Mouse (Mus musculus): ENCODE measurements around the gene Ccdc9.

GRCm38 (mm10) chr7:16282334-16282733 is 4.3 kb downstream of the Ccdc9 start:
- no peak for TF ChIP-seq CTCF (IDR thresholded peaks at IDR 0.05; ENCODE audit: low read depth, low read length)
- TF ChIP-seq POLR2A (IDR thresholded peaks at IDR 0.05; ENCODE audit: extremely low read depth, insufficient read depth, low read length), result no peak

Data from liver, adult 2 months (tissue).